Mouse (Mus musculus): Measurements from ENCODE around the gene Tmem168. TPM values are rescaled to one million over a fixed set of nuclear protein-coding genes. Genes with fewer than 3 reads are reported as not detected.

Gene Tmem168
- total and polyA plus RNA-seq, 2 experiments, result 8.6 to 24.5 TPM

GRCm38 (mm10) chr6:13636582-13636989 lies 28.7 kb upstream of the Tmem168 start:
- Histone ChIP-seq H3K9ac (ENCODE audit: low read depth, low read length) (no peak overlapping the region), H3K27ac (replicated peaks; ENCODE audit: insufficient read depth, low read depth, low read length) (no peak overlapping the region), H3K27me3 (ENCODE audit: control insufficient read depth, insufficient read depth, low read length) (no peaks in the 10 kb centered on the region), H3K36me3 (ENCODE audit: control insufficient read depth, insufficient read depth, low read length) (peaks cover 14% of the 10 kb centered on the region), H3K4me1 (ENCODE audit: control insufficient read depth, insufficient read depth, low read length) (no peaks in the 10 kb centered on the region), H3K4me3 (ENCODE audit: insufficient read depth, low read depth, low read length) (no peak overlapping the region), H3K79me2 (ENCODE audit: control insufficient read depth, insufficient read depth, low read length) (no peaks in the 10 kb centered on the region)
- 79% methylated on average over 3 of the region's 3 CpGs for WGBS
- peak; percentile 54 for DNase-seq (ENCODE audit: extremely low read depth, low read depth, low spot score)
- TF ChIP-seq POLR2A (IDR thresholded peaks at IDR 0.05; ENCODE audit: extremely low read depth, insufficient read depth, low read length) (no peak), CTCF (IDR thresholded peaks at IDR 0.05; ENCODE audit: low read depth, low read length) (no peak)

GRCm38 (mm10) chr6:13632571-13632970 lies 24.7 kb upstream of the Tmem168 start:
- no peak for DNase-seq (ENCODE audit: extremely low read depth, low read depth, low spot score)
- Histone ChIP-seq H3K36me3 (ENCODE audit: control insufficient read depth, insufficient read depth, low read length) (peaks cover 9% of the 10 kb centered on the region), H3K27ac (replicated peaks; ENCODE audit: insufficient read depth, low read depth, low read length) (no peak overlapping the region), H3K9ac (ENCODE audit: low read depth, low read length) (no peak overlapping the region), H3K79me2 (ENCODE audit: control insufficient read depth, insufficient read depth, low read length) (no peaks in the 10 kb centered on the region), H3K4me1 (ENCODE audit: control insufficient read depth, insufficient read depth, low read length) (no peaks in the 10 kb centered on the region), H3K4me3 (ENCODE audit: insufficient read depth, low read depth, low read length) (no peak overlapping the region), H3K27me3 (ENCODE audit: control insufficient read depth, insufficient read depth, low read length) (no peaks in the 10 kb centered on the region)
- 100% methylated on average over 1 of the region's 1 CpGs for WGBS
- TF ChIP-seq CTCF (IDR thresholded peaks at IDR 0.05; ENCODE audit: low read depth, low read length), result no peak
- no peak for TF ChIP-seq POLR2A (IDR thresholded peaks at IDR 0.05; ENCODE audit: extremely low read depth, insufficient read depth, low read length)

GRCm38 (mm10) chr6:13630607-13631006 lies 22.7 kb upstream of the Tmem168 start:
- H3K27ac ChIP-seq (replicated peaks; ENCODE audit: insufficient read depth, low read depth, low read length), result no peak overlapping the region
- no peak for DNase-seq (ENCODE audit: extremely low read depth, low read depth, low spot score)
- H3K79me2 ChIP-seq (ENCODE audit: control insufficient read depth, insufficient read depth, low read length), result no peaks in the 10 kb centered on the region
- TF ChIP-seq CTCF (IDR thresholded peaks at IDR 0.05; ENCODE audit: low read depth, low read length), result no peak
- no peak for TF ChIP-seq POLR2A (IDR thresholded peaks at IDR 0.05; ENCODE audit: extremely low read depth, insufficient read depth, low read length)
- H3K36me3 ChIP-seq (ENCODE audit: control insufficient read depth, insufficient read depth, low read length), result peaks cover 9% of the 10 kb centered on the region
- no peak overlapping the region for H3K9ac ChIP-seq (ENCODE audit: low read depth, low read length)
- no peak overlapping the region for H3K4me3 ChIP-seq (ENCODE audit: insufficient read depth, low read depth, low read length)
- no peaks in the 10 kb centered on the region for H3K27me3 ChIP-seq (ENCODE audit: control insufficient read depth, insufficient read depth, low read length)
- no peaks in the 10 kb centered on the region for H3K4me1 ChIP-seq (ENCODE audit: control insufficient read depth, insufficient read depth, low read length)
- WGBS, result 87% methylated on average over 2 of the region's 2 CpGs

DNA sequence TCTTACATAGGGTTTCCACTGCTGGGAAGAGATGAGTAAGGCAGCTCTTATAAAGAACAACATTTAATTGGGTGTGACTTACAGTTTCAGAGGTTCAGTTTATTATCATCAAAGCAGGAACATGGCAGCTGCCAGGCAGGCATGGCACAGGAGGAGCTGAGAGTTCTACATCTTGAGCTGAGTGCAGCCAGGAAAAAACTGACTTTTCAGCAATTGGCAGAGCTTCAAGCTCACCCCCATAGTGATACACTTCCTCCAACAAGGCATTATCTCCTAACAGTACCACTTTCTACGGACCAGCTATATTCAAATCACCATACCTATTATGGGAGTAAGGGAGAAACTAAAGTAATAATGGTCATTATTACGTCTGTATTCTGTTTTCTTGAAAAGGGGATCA lies 11.7 kb upstream of the Tmem168 start:
- no peak for TF ChIP-seq CTCF (IDR thresholded peaks at IDR 0.05; ENCODE audit: low read depth, low read length)
- TF ChIP-seq POLR2A (IDR thresholded peaks at IDR 0.05; ENCODE audit: extremely low read depth, insufficient read depth, low read length), result no peak
- Histone ChIP-seq H3K27me3 (ENCODE audit: control insufficient read depth, insufficient read depth, low read length) (no peaks in the 10 kb centered on the region), H3K9ac (ENCODE audit: low read depth, low read length) (no peak overlapping the region), H3K4me3 (ENCODE audit: insufficient read depth, low read depth, low read length) (no peak overlapping the region), H3K4me1 (ENCODE audit: control insufficient read depth, insufficient read depth, low read length) (no peaks in the 10 kb centered on the region), H3K27ac (replicated peaks; ENCODE audit: insufficient read depth, low read depth, low read length) (no peak overlapping the region), H3K79me2 (ENCODE audit: control insufficient read depth, insufficient read depth, low read length) (no peaks in the 10 kb centered on the region), H3K36me3 (ENCODE audit: control insufficient read depth, insufficient read depth, low read length) (no peaks in the 10 kb centered on the region)
- WGBS, result 79% methylated on average over 2 of the region's 2 CpGs
- no peak for DNase-seq (ENCODE audit: extremely low read depth, low read depth, low spot score)

DNA sequence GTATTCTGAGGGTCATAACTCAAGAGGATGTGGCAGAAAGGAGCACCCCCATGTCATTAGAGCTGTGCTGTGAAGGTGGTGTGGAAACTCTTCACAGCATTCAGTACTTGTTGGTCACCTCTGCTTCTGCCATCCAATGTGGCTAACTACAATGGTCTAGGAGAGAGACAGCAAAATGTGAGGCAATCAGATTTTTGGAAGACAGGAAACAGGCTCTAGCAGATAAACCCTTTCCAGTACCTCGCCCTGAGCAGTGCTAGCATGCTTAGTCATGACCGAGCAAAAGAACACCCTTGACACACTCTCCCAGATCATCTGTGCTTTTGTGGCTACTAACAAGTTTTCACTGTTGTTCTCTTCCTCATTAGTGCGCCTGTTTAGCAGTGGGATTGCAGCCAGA lies 9.2 kb upstream of the Tmem168 start:
- 89% methylated on average over 3 of the region's 3 CpGs for WGBS
- no peak overlapping the region for H3K4me3 ChIP-seq (ENCODE audit: insufficient read depth, low read depth, low read length)
- TF ChIP-seq CTCF (IDR thresholded peaks at IDR 0.05; ENCODE audit: low read depth, low read length) (no peak), POLR2A (IDR thresholded peaks at IDR 0.05; ENCODE audit: extremely low read depth, insufficient read depth, low read length) (no peak)

GRCm38 (mm10) chr6:13614568-13614967 lies 6.7 kb upstream of the Tmem168 start:
- H3K4me1 ChIP-seq (ENCODE audit: control insufficient read depth, insufficient read depth, low read length), result no peaks in the 10 kb centered on the region
- H3K36me3 ChIP-seq (ENCODE audit: control insufficient read depth, insufficient read depth, low read length), result no peaks in the 10 kb centered on the region
- H3K4me3 ChIP-seq (ENCODE audit: insufficient read depth, low read depth, low read length), result no peak overlapping the region
- H3K9ac ChIP-seq (ENCODE audit: low read depth, low read length), result no peak overlapping the region
- no peak overlapping the region for H3K27ac ChIP-seq (replicated peaks; ENCODE audit: insufficient read depth, low read depth, low read length)
- H3K27me3 ChIP-seq (ENCODE audit: control insufficient read depth, insufficient read depth, low read length), result no peaks in the 10 kb centered on the region
- TF ChIP-seq POLR2A (IDR thresholded peaks at IDR 0.05; ENCODE audit: extremely low read depth, insufficient read depth, low read length) (no peak), CTCF (IDR thresholded peaks at IDR 0.05; ENCODE audit: low read depth, low read length) (no peak)
- WGBS, result 88% methylated on average over 3 of the region's 3 CpGs
- no peaks in the 10 kb centered on the region for H3K79me2 ChIP-seq (ENCODE audit: control insufficient read depth, insufficient read depth, low read length)
- DNase-seq (ENCODE audit: extremely low read depth, low read depth, low spot score), result no peak

More for the DNA sequence above, 9.2 kb upstream of the Tmem168 start:
- Histone ChIP-seq H3K9ac (ENCODE audit: low read depth, low read length) (no peak overlapping the region), H3K27me3 (ENCODE audit: control insufficient read depth, insufficient read depth, low read length) (no peaks in the 10 kb centered on the region), H3K4me1 (ENCODE audit: control insufficient read depth, insufficient read depth, low read length) (no peaks in the 10 kb centered on the region), H3K79me2 (ENCODE audit: control insufficient read depth, insufficient read depth, low read length) (no peaks in the 10 kb centered on the region), H3K36me3 (ENCODE audit: control insufficient read depth, insufficient read depth, low read length) (no peaks in the 10 kb centered on the region), H3K27ac (replicated peaks; ENCODE audit: insufficient read depth, low read depth, low read length) (no peak overlapping the region)
- DNase-seq (ENCODE audit: extremely low read depth, low read depth, low spot score), result no peak
